Mouse (Mus musculus) heart, adult 2 months (tissue): ENCODE measurements around the gene Anxa8. TPM values are rescaled to one million over a fixed set of nuclear protein-coding genes. Genes with fewer than 3 reads are reported as not detected.

Experiments
- DNase-seq, 2 experiments: peaks; one replicate each; pipeline ENCODE4 v3.0.0; 2021
- H3K27ac ChIP-seq: fragments of 200-600 bp; 2 replicates; pipeline ENCODE4 v1.8.1; 2022
- H3K27me3 ChIP-seq: fragments of 200-500 bp; 2 replicates; pipeline ENCODE4 v1.6.1; 2012; ENCODE audit warnings: mild to moderate bottlenecking, low read length, inconsistent platforms, mixed read lengths; ENCODE audit not compliant: control insufficient read depth, insufficient read depth
- H3K36me3 ChIP-seq: fragments of 200-500 bp; 2 replicates; pipeline ENCODE4 v1.6.1; 2012; ENCODE audit warnings: low read length, inconsistent platforms; ENCODE audit not compliant: control insufficient read depth, insufficient read depth
- H3K4me1 ChIP-seq: fragments of 200-500 bp; 2 replicates; pipeline ENCODE4 v1.6.1; 2011; ENCODE audit warnings: low read length; ENCODE audit not compliant: control insufficient read depth, insufficient read depth
- H3K4me3 ChIP-seq: fragments of 200-600 bp; 2 replicates; pipeline ENCODE4 v1.8.1; 2022
- H3K79me2 ChIP-seq: fragments of 200-500 bp; replicated peaks from 2 replicates; pipeline ENCODE4 v1.6.1; 2012; ENCODE audit warnings: mild to moderate bottlenecking, inconsistent platforms, low read length, moderate library complexity, mixed read lengths; ENCODE audit not compliant: control insufficient read depth, insufficient read depth
- H3K9ac ChIP-seq: fragments of 200-500 bp; 2 replicates; pipeline ENCODE4 v1.6.1; 2012; ENCODE audit warnings: low read depth, mild to moderate bottlenecking, control low read depth, inconsistent platforms, low read length, mixed read lengths
- CTCF ChIP-seq: fragments of 200-600 bp; IDR thresholded peaks from 2 replicates; pipeline ENCODE4 v1.8.1; 2022; ENCODE audit warnings: antibody characterized with exemption, mild to moderate bottlenecking, moderate library complexity
- EP300 ChIP-seq: fragments of 200-500 bp; IDR thresholded peaks from 2 replicates; pipeline ENCODE4 v1.6.1; 2011; ENCODE audit warnings: low read depth, low read length, control low read depth; ENCODE audit not compliant: insufficient read depth
- POLR2A ChIP-seq: fragments of 200-500 bp; IDR thresholded peaks from 2 replicates; pipeline ENCODE4 v1.6.1; 2011; ENCODE audit warnings: mild to moderate bottlenecking, low read depth, low read length, control low read depth; ENCODE audit not compliant: insufficient read depth
- WGBS: fragments of 180-500 bp; shearing (Covaris S2); methylation state at CpG from one replicate; pipeline ENCODE4 v1.1.7; 2018; 5-methylcytosine and 5-hydroxymethylcytosine counted together
- intact Hi-C: fragments of 180-260 bp; cut with DNase I; formaldehyde crosslinking; loops from one replicate; pipeline ENCODE4 v1.15.1; 2025
- polyA plus RNA-seq: library from polyadenylated mRNA; depleted of rRNA; stranded (reverse); fragments of >200 nt; gene quantifications from 2 replicates; pipeline ENCODE4 v1.2.3, GENCODE M21; 2012
- total RNA-seq, 2 experiments: library from RNA; stranded (reverse); gene quantifications; 2 replicates each; pipeline ENCODE4 v1.2.3; 2021

Gene Anxa8
- total and polyA plus RNA-seq, 3 experiments, result 2.5 to 4.0 (median 3.1) TPM

DNA sequence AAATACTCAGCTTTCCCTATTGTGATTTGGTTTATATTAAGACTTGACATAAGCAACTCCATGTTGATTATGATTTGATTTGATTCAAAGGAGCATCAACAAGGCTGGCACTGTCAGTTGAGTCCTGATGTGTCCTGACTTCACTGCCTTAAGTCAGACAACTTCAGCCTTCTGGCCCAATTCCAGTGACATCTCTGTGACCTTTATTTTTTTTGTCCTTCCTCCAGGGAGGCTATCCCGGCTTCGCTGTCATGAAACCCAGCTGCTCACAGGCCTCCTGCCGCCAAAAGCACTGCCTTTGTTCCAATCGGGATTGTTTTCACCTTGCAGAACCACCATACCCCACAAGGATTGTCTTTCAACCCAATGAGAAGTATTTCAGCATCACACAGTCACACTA, 10.4 kb upstream of the Anxa8 start:
- no peaks in the 10 kb centered on the region for H3K27me3 ChIP-seq
- DNase-seq, result no peak
- H3K79me2 ChIP-seq, result no peaks in the 10 kb centered on the region
- intact Hi-C loops, result no loop called here
- no peak overlapping the region for H3K9ac ChIP-seq
- WGBS, result 24% methylated on average over 4 of the region's 4 CpGs
- H3K36me3 ChIP-seq, result no peaks in the 10 kb centered on the region
- no peak for TF ChIP-seq POLR2A
- no peak for TF ChIP-seq EP300
- no peak for TF ChIP-seq CTCF
- H3K4me3 ChIP-seq, result no peak overlapping the region
- H3K27ac ChIP-seq, result no peak overlapping the region; the same call in 1 of the 2 replicates
- H3K4me1 ChIP-seq, result no peaks in the 10 kb centered on the region; the same call in 1 of the 2 replicates

GRCm38 (mm10) chr14:34077222-34077621, 8.6 kb upstream of the Anxa8 start:
- intact Hi-C loops, result no loop called here
- H3K36me3 ChIP-seq, result no peaks in the 10 kb centered on the region
- TF ChIP-seq POLR2A (no peak), EP300 (no peak), CTCF (no peak)
- no peaks in the 10 kb centered on the region for H3K79me2 ChIP-seq
- no peak overlapping the region for H3K4me3 ChIP-seq
- no peak for DNase-seq
- no peaks in the 10 kb centered on the region for H3K27me3 ChIP-seq
- H3K9ac ChIP-seq, result no peak overlapping the region
- no peaks in the 10 kb centered on the region; the same call in 1 of the 2 replicates for H3K4me1 ChIP-seq
- no peak overlapping the region for H3K27ac ChIP-seq
- WGBS, result 77% methylated on average over 5 of the region's 5 CpGs

DNA sequence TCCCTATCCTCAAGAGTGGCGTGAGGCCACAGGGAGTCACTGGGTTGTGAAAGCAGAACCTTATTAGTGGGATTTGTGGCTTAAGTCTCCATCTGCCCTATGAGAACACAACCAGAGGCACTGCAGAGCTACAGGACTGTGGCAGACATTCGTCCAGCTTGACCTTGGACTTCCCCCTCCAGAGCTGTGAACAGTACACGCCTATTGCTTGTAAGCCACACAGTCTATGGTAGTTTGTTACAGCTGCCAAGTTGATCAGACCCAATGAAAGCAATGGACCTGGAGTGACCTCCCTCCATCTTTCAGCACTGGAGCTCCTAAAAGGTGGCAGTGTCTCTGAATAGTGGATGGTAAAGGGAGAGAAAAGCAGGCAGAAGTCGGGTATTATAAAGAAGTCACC, 7.5 kb upstream of the Anxa8 start:
- TF ChIP-seq EP300, result no peak
- no peak for TF ChIP-seq CTCF
- TF ChIP-seq POLR2A, result no peak
- Histone ChIP-seq H3K27me3 (no peaks in the 10 kb centered on the region), H3K27ac (no peak overlapping the region), H3K4me3 (no peak overlapping the region), H3K4me1 (no peaks in the 10 kb centered on the region; the same call in 1 of the 2 replicates), H3K9ac (no peak overlapping the region), H3K36me3 (no peaks in the 10 kb centered on the region), H3K79me2 (no peaks in the 10 kb centered on the region)
- WGBS, result 69% methylated on average over 4 of the region's 4 CpGs
- intact Hi-C loops, result no loop called here
- no peak for DNase-seq

DNA sequence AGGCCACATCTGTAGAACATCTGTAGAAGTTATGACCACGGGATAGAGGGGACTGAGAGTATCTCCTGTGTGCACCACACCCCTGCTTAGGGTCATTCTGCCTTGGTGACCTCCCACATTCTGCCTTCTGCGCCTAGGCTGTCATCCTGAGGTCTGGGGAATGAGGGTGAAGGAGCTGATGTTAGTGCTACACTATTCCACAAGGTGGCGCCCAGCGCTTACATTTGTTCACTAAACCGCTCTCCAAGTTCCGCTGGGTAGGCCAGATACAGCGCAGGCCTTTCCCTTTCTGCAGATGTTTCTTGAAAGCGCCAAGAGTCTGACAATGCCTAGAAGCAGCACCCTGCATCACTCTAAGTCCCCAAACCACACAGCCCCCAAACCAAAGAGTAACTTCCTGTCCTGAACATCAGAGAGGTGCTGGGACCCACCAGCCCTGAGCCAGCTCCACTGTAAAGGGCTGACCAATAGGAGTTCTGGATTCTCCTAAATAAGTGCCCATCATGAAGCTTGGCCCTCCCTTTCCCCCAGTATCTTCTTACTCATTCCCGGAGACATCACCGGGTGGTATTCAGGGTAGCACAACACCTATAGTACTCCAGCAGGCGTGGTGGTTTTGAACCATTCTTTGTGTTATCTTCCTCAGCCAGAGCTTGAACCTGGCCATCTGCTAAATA, 5.3 kb upstream of the Anxa8 start:
- no peaks in the 10 kb centered on the region for H3K4me1 ChIP-seq
- no peak overlapping the region for H3K27ac ChIP-seq
- H3K27me3 ChIP-seq, result no peaks in the 10 kb centered on the region
- no peak overlapping the region for H3K4me3 ChIP-seq
- 14% methylated on average over 11 of the region's 11 CpGs for WGBS
- H3K79me2 ChIP-seq, result no peaks in the 10 kb centered on the region
- intact Hi-C loops, result loop anchor here (1.0 to 10.0 kb wide), 5 partner anchors 25 to 274 kb away; partner anchors contain the start of gene Fam25c
- DNase-seq, result peak; percentile 61 to 68
- H3K9ac ChIP-seq, result no peak overlapping the region
- H3K36me3 ChIP-seq, result no peaks in the 10 kb centered on the region
- peak; percentile 75; the same call in 1 of the 2 replicates for TF ChIP-seq EP300
- peak; percentile 85 for TF ChIP-seq CTCF
- no peak for TF ChIP-seq POLR2A

DNA sequence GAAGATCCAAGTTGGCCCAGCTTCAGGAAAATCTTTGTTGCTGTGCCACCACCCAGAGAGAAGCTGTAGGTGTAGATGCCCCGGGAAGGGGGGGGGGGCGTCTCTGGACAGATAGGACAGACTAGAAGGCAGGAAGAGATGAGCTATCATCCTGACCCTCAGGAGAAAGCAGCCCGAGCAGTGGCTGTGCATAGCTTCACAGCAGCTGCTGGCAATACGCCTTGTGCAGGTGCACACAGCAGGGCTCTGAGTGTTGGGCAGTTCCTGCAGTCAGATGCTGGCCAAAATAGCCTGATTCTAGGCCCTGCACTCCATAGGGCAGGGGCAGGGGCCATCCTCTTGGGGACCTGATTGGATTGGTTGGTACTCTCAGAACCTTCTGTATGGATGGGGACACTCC, 1.0 kb downstream of the Anxa8 start:
- no peaks in the 10 kb centered on the region for H3K27me3 ChIP-seq
- intact Hi-C loops, result loop anchor here (10.0 kb wide), 1 partner anchor 268 kb away; the partner anchor contains the start of gene Fam25c
- WGBS, result 50% methylated on average over 4 of the region's 4 CpGs

GRCm38 (mm10) chr14:34087856-34088398, 2.1 kb downstream of the Anxa8 start:
- Histone ChIP-seq H3K4me1 (no peaks in the 10 kb centered on the region), H3K27ac (no peak overlapping the region), H3K9ac (no peak overlapping the region), H3K27me3 (no peaks in the 10 kb centered on the region), H3K36me3 (no peaks in the 10 kb centered on the region), H3K79me2 (no peaks in the 10 kb centered on the region), H3K4me3 (no peak overlapping the region)
- TF ChIP-seq POLR2A, result no peak
- no peak for TF ChIP-seq CTCF
- no peak for TF ChIP-seq EP300
- no peak for DNase-seq
- 75% methylated on average over 2 of the region's 2 CpGs for WGBS
- intact Hi-C loops, result loop anchor here (10.0 kb wide), 1 partner anchor 267 kb away; the partner anchor contains the start of gene Fam25c

More for the DNA sequence above, 1.0 kb downstream of the Anxa8 start:
- Histone ChIP-seq H3K27ac (no peak overlapping the region), H3K4me1 (no peaks in the 10 kb centered on the region), H3K9ac (no peak overlapping the region), H3K36me3 (no peaks in the 10 kb centered on the region), H3K79me2 (no peaks in the 10 kb centered on the region), H3K4me3 (no peak overlapping the region)
- no peak for DNase-seq
- TF ChIP-seq CTCF, result no peak
- TF ChIP-seq POLR2A, result no peak
